Mouse (Mus musculus) testis, adult 2 months (tissue): ENCODE measurements around the gene BC025446. TPM values are rescaled to one million over a fixed set of nuclear protein-coding genes. Genes with fewer than 3 reads are reported as not detected.

Experiments used
- H3K27ac ChIP-seq: fragments of 200-500 bp; 2 replicates; pipeline ENCODE4 v1.5.1; 2012; ENCODE audit warnings: low read depth, low read length; ENCODE audit not compliant: control insufficient read depth, insufficient read depth
- H3K27me3 ChIP-seq: fragments of 200-500 bp; 2 replicates; pipeline ENCODE4 v1.6.1; 2012; ENCODE audit warnings: mild to moderate bottlenecking, low read length, moderate library complexity; ENCODE audit not compliant: control insufficient read depth, insufficient read depth
- H3K36me3 ChIP-seq: fragments of 200-500 bp; 2 replicates; pipeline ENCODE4 v1.6.1; 2012; ENCODE audit warnings: mild to moderate bottlenecking, low read length; ENCODE audit not compliant: control insufficient read depth, insufficient read depth
- H3K4me1 ChIP-seq: fragments of 200-500 bp; 2 replicates; pipeline ENCODE4 v1.6.1; 2012; ENCODE audit warnings: low read length; ENCODE audit not compliant: control insufficient read depth, insufficient read depth
- H3K4me3 ChIP-seq: fragments of 200-500 bp; 2 replicates; pipeline ENCODE4 v1.5.1; 2012; ENCODE audit warnings: low read depth, mild to moderate bottlenecking, low read length, moderate library complexity, mixed read lengths; ENCODE audit not compliant: control insufficient read depth
- CTCF ChIP-seq: fragments of 200-500 bp; IDR thresholded peaks from 2 replicates; pipeline ENCODE4 v1.5.1; 2012; ENCODE audit warnings: low read depth, mild to moderate bottlenecking, inconsistent platforms, low read length, moderate library complexity; ENCODE audit not compliant: control insufficient read depth, insufficient read depth, insufficient replicate concordance
- POLR2A ChIP-seq: fragments of 200-500 bp; IDR thresholded peaks from 2 replicates; pipeline ENCODE4 v1.6.1; 2012; ENCODE audit warnings: low read depth, mild to moderate bottlenecking, inconsistent platforms, low read length, moderate library complexity; ENCODE audit not compliant: control insufficient read depth
- polyA plus RNA-seq: library from polyadenylated mRNA; depleted of rRNA; stranded (reverse); fragments of >200 nt; gene quantifications from 2 replicates; pipeline ENCODE4 v1.2.3, GENCODE M21; 2012; rRNA removed

BC025446 gene
- polyA plus RNA-seq, 1 experiment, result not detected

DNA sequence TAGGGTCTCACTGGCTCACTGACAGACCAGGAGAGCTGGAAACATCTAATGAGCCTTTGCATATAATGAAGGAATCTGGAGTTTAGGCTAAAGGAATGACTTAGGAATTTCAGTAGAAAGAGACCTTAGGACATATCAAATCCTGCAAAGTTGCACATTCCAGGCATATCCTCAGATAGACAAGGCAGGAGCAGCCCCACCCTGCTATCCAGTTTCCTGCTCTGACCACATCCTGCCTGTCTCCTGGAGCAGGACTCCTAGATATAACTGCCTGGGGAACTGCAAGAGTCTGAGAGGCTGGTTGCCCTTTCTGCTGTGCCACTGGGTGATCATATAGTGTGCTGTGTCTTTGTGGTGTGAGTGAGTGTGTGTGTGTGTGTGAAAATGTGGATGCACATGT, 54.0 kb downstream of the BC025446 start:
- TF ChIP-seq CTCF (no peak), POLR2A (no peak)
- H3K27me3 ChIP-seq, result no peaks in the 10 kb centered on the region
- H3K27ac ChIP-seq, result no peak overlapping the region
- no peak overlapping the region for H3K4me3 ChIP-seq
- H3K36me3 ChIP-seq, result no peaks in the 10 kb centered on the region
- no peaks in the 10 kb centered on the region for H3K4me1 ChIP-seq

DNA sequence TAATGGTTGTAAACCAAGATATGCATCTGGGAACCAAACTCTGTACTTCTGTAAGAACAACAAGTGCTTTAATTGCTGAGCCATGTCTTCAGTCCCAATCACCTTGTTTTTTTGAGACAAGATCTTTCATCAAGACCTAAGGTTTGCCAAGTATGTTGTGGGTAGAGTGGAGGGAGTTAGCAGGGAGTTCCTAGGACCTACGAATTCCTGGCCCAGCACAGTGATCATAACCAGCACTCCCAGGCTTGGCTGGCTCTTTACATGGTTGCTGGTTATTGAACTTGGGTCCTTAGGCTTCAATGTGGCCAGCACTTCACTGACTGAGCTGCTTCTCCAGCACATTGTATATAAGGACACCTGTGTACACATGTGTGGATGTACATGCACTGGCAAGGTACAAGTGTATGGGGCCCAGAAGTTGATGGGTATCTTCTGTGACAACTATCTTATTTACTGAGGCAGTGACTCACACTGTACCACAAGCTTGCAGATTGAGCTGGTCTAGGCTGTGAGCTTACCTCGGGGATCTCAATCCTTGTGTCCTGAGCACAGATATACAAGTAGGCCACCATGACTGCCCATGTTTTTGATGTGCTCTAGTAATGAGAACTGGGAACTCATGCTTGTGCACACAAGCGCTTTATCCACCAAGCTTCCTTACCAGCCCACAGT, 54.7 kb downstream of the BC025446 start:
- no peak for TF ChIP-seq POLR2A
- no peak for TF ChIP-seq CTCF
- Histone ChIP-seq H3K4me3 (no peak overlapping the region), H3K27me3 (no peaks in the 10 kb centered on the region), H3K27ac (no peak overlapping the region), H3K36me3 (no peaks in the 10 kb centered on the region), H3K4me1 (no peaks in the 10 kb centered on the region)

DNA sequence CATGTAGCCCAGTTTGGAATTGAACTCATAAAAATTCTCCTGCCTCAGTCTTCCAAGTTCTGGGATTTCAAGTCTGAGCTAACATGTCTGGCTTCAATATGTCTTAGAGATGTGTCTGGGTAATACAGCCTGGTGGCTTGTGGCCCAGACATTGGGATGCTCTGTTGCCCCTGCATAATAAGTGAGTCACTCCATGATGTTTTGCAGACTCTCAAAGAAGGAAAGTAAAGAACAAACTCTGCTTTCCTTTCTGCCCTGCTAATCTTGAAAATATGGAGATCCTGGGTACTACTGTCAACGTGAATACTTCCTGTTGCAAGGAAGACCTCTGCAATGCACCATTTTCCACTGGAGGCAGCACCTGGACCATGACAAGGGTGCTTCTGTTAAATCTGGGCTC, 55.2 kb downstream of the BC025446 start:
- H3K36me3 ChIP-seq, result no peaks in the 10 kb centered on the region
- no peaks in the 10 kb centered on the region for H3K4me1 ChIP-seq
- H3K27ac ChIP-seq, result no peak overlapping the region
- H3K4me3 ChIP-seq, result no peak overlapping the region
- TF ChIP-seq POLR2A (no peak), CTCF (no peak)
- no peaks in the 10 kb centered on the region for H3K27me3 ChIP-seq

DNA sequence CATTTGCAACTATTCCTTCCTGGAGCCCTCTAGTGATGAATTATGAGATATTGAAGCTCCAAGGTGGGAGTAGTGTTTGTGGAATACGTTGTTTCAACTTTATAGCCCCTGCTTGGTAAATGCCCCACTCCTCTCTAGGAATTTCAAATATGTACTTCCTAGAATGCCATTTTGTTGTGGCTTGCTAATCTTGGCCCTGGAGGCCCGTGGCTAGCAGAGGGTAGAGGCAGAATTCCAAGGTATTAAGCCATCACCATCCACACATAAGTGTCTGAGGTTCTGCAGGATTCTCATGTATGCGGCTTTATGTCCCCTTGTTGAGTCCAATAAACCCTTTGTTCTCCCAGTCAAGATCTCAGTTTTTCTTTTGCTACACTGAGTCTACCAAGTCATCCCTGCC, 55.7 kb downstream of the BC025446 start:
- Histone ChIP-seq H3K36me3 (no peaks in the 10 kb centered on the region), H3K4me1 (no peaks in the 10 kb centered on the region), H3K4me3 (no peak overlapping the region), H3K27ac (no peak overlapping the region), H3K27me3 (no peaks in the 10 kb centered on the region)
- no peak for TF ChIP-seq CTCF

Other genes starting within 250 kb of the BC025446 start
- 0.26 and 0.37 TPM in 2 replicates for gene Ly6i, start 232.9 kb upstream of the BC025446 start, polyA plus RNA-seq
- 4.6 and 25.2 TPM in 2 replicates for gene Ly6a, start 218.3 kb upstream of the BC025446 start, polyA plus RNA-seq
- 14.0 and 20.0 TPM in 2 replicates for gene Ly6c1, start 167.5 kb upstream of the BC025446 start, polyA plus RNA-seq
- gene Ly6c2, start 104.4 kb upstream of the BC025446 start, polyA plus RNA-seq, result 0.33 TPM in 1 of 2 replicates, not detected in the other
- not detected in 2 replicates for gene Ly6g, start 61.1 kb upstream of the BC025446 start, polyA plus RNA-seq
- 23.7 TPM in 1 of 2 replicates, not detected in the other for gene Ly6f, start 52.0 kb downstream of the BC025446 start, polyA plus RNA-seq